Comparison of ENCODE assay signal across 19 mouse cellular contexts in genomic region chr2:68915742-68916141, GRCm38 (mm10). TPM values are rescaled to one million over a fixed set of nuclear protein-coding genes. Genes with fewer than 3 reads are reported as not detected.
DNase-seq lines count a peak whose midpoint lies in the region; ATAC-seq and TF ChIP-seq lines count a peak whose summit lies in the region.
"Had no signal": no experiment of that assay in that cellular context is flagged by ENCODE, and none has a peak within 500 bp of the region (broad histone marks: within the 10 kb centered on the region; RNA-seq: fewer than 3 reads in every experiment).

No protein-coding gene starts in this region.

- H3K4me1 ChIP-seq in midbrain, embryonic 11.5 days (ENCODE audit: control insufficient read depth, insufficient read depth, low read length), result no peaks in the 10 kb centered on the region
- H3K4me1 ChIP-seq in midbrain, embryonic 14.5 days (ENCODE audit: control insufficient read depth, insufficient read depth, low read length), result no peaks in the 10 kb centered on the region
- H3K4me1 ChIP-seq in kidney, embryonic 14.5 days (ENCODE audit: control insufficient read depth, insufficient read depth, low read length), result peaks cover under 1% of the 10 kb centered on the region; the same call in 1 of the 2 replicates
- H3K4me1 ChIP-seq: embryonic facial prominence, embryonic 15.5 days; hindbrain, embryonic 10.5 days had no signal

- no peak for DNase-seq in frontal cortex, postnatal 25 days (ENCODE audit: low spot score in 2 of 2)
- peak; percentile 10 for DNase-seq in midbrain, embryonic 11.5 days (ENCODE audit: low spot score, missing footprints)
- DNase-seq in midbrain, embryonic 14.5 days, result no peak
- peak; percentile 78 for DNase-seq in brain, adult 2 months (ENCODE audit: low read depth, low spot score)
- DNase-seq in neural tube, embryonic 10.5 days (ENCODE audit: extremely low spot score, low spot score), result no peak
- DNase-seq: adrenal gland, postnatal 25 days; cerebellum, adult 2 months; cerebellum, postnatal 14 days; embryo, embryonic 11 days; gastrocnemius, postnatal 25 days had no signal

- no peak overlapping the region for H3K4me3 ChIP-seq in midbrain, embryonic 11.5 days (ENCODE audit: low read depth, low read length)
- H3K4me3 ChIP-seq in midbrain, embryonic 14.5 days (replicated peaks; ENCODE audit: low read depth, low read length), result no peak overlapping the region
- H3K4me3 ChIP-seq in myocyte, result no peak overlapping the region
- no peak overlapping the region for H3K4me3 ChIP-seq in kidney, embryonic 14.5 days (ENCODE audit: low read length)
- H3K4me3 ChIP-seq: embryonic facial prominence, embryonic 15.5 days; forebrain, embryonic 15.5 days; heart, embryonic 10.5 days; hindbrain, embryonic 10.5 days had no signal

- no peaks in the 10 kb centered on the region for H3K27me3 ChIP-seq in midbrain, embryonic 11.5 days (ENCODE audit: control insufficient read depth, insufficient read depth, low read length)
- H3K27me3 ChIP-seq in midbrain, embryonic 14.5 days (ENCODE audit: control insufficient read depth, insufficient read depth, low read length), result no peaks in the 10 kb centered on the region
- no peaks in the 10 kb centered on the region for H3K27me3 ChIP-seq in myocyte (ENCODE audit: control insufficient read depth, insufficient read depth, insufficient read length)
- H3K27me3 ChIP-seq in kidney, embryonic 14.5 days (ENCODE audit: control insufficient read depth, insufficient read depth, low read length), result no peaks in the 10 kb centered on the region
- H3K27me3 ChIP-seq: embryonic facial prominence, embryonic 15.5 days; forebrain, embryonic 15.5 days had no signal

- no peaks in the 10 kb centered on the region for H3K9me3 ChIP-seq in midbrain, embryonic 11.5 days (ENCODE audit: control insufficient read depth, low read length)
- no peaks in the 10 kb centered on the region for H3K9me3 ChIP-seq in midbrain, embryonic 14.5 days (ENCODE audit: control insufficient read depth, low read length)
- 0 out of 2 replicates have a peak, but pooled peaks cover 3% of the 10 kb centered on the region for H3K9me3 ChIP-seq in kidney, embryonic 14.5 days (ENCODE audit: control insufficient read depth, low read length)
- H3K9me3 ChIP-seq: embryonic facial prominence, embryonic 15.5 days; forebrain, embryonic 15.5 days; heart, embryonic 10.5 days; hindbrain, embryonic 10.5 days had no signal

- H3K27ac ChIP-seq in midbrain, embryonic 11.5 days (ENCODE audit: low read depth, low read length), result no peak overlapping the region
- H3K27ac ChIP-seq in midbrain, embryonic 14.5 days (replicated peaks; ENCODE audit: low read depth, low read length), result no peak overlapping the region
- H3K27ac ChIP-seq in kidney, embryonic 14.5 days (ENCODE audit: low read depth, low read length), result no peak overlapping the region
- H3K27ac ChIP-seq: embryonic facial prominence, embryonic 15.5 days; forebrain, embryonic 15.5 days; heart, embryonic 10.5 days; hindbrain, embryonic 10.5 days; hindbrain, embryonic 14.5 days had no signal

- no peaks in the 10 kb centered on the region for H3K36me3 ChIP-seq in midbrain, embryonic 11.5 days (ENCODE audit: control insufficient read depth, insufficient read depth, low read length)
- no peaks in the 10 kb centered on the region for H3K36me3 ChIP-seq in midbrain, embryonic 14.5 days (ENCODE audit: control insufficient read depth, insufficient read depth, low read length)
- H3K36me3 ChIP-seq in myocyte (ENCODE audit: control insufficient read depth, insufficient read depth), result no peaks in the 10 kb centered on the region
- no peaks in the 10 kb centered on the region for H3K36me3 ChIP-seq in kidney, embryonic 14.5 days (ENCODE audit: control insufficient read depth, insufficient read depth, low read length)
- H3K36me3 ChIP-seq: embryonic facial prominence, embryonic 15.5 days; forebrain, embryonic 15.5 days; heart, embryonic 10.5 days; hindbrain, embryonic 10.5 days had no signal

- H3K9ac ChIP-seq in midbrain, embryonic 11.5 days (ENCODE audit: low read length), result no peak overlapping the region
- H3K9ac ChIP-seq in midbrain, embryonic 14.5 days (replicated peaks; ENCODE audit: low read length), result no peak overlapping the region
- H3K9ac ChIP-seq in kidney, embryonic 14.5 days (ENCODE audit: low read depth, low read length), result no peak overlapping the region
- H3K9ac ChIP-seq: embryonic facial prominence, embryonic 15.5 days; forebrain, embryonic 15.5 days; hindbrain, embryonic 14.5 days had no signal

- TF ChIP-seq POLR2A in myocyte (IDR thresholded peaks at IDR 0.05; ENCODE audit: insufficient read length, low read depth), result no peak

- no peak overlapping the region for H3K4me2 ChIP-seq in midbrain, embryonic 11.5 days
- no peak overlapping the region for H3K4me2 ChIP-seq in midbrain, embryonic 14.5 days (ENCODE audit: low read length)
- no peak overlapping the region for H3K4me2 ChIP-seq in myocyte (ENCODE audit: low read depth)
- H3K4me2 ChIP-seq in kidney, embryonic 14.5 days (replicated peaks; ENCODE audit: low read depth, low read length), result no peak overlapping the region
- H3K4me2 ChIP-seq: embryonic facial prominence, embryonic 15.5 days; forebrain, embryonic 15.5 days; hindbrain, embryonic 14.5 days had no signal

- ATAC-seq in frontal cortex, adult (ENCODE audit: low TSS enrichment), result peak; percentile 80
- ATAC-seq in midbrain, embryonic 11.5 days (ENCODE audit: low FRiP score), result no peak
- no peak for ATAC-seq in midbrain, embryonic 14.5 days (ENCODE audit: low FRiP score, low TSS enrichment)
- ATAC-seq in kidney, embryonic 14.5 days (ENCODE audit: low FRiP score, low TSS enrichment), result no peak
- ATAC-seq: forebrain, embryonic 15.5 days; intestine, embryonic 16.5 days had no signal

- H3ac ChIP-seq in myocyte (ENCODE audit: control insufficient read depth, insufficient read length), result no peak overlapping the region

- H3K79me2 ChIP-seq in myocyte (ENCODE audit: control insufficient read depth, insufficient read depth), result peaks cover 50% of the 10 kb centered on the region

TF ChIP-seq in myocyte, 11 proteins besides CTCF, POLR2A, EP300 and RAD21:
- TF ChIP-seq USF1 (IDR thresholded peaks at IDR 0.05; ENCODE audit: low read depth), result no peak
- no peak for TF ChIP-seq MYOD1 (IDR thresholded peaks at IDR 0.05; ENCODE audit: control insufficient read depth in 1 of 3, insufficient read length in 2 of 3, low read depth in 2 of 3)
- TF ChIP-seq SRF (IDR thresholded peaks at IDR 0.05; ENCODE audit: control insufficient read depth, insufficient read length, low read depth), result peak; percentile 43

RNA-seq across cellular contexts. Expression of gene Cers6, which starts 54.5 kb away (rescaled TPM):
- 32.1 and 34.0 TPM in 2 replicates for polyA plus RNA-seq in midbrain, embryonic 11.5 days (2014; fragmentation: Nextera tagmentation; extraction: Ambion mirVana)
- polyA plus RNA-seq in midbrain, embryonic 14.5 days (2014; fragmentation: Nextera tagmentation; extraction: Ambion mirVana), result 84.3 and 88.4 TPM in 2 replicates
- polyA plus RNA-seq in myocyte (2012; fragmentation: generic; extraction: Trizol), result 16.5 TPM
- polyA plus RNA-seq in kidney, embryonic 14.5 days (2014; fragmentation: Nextera tagmentation; extraction: Ambion mirVana), result 34.0 and 46.7 TPM in 2 replicates

Comparison
In these comparisons a context has a peak if more than half of its experiments do, and no peak if none do; other contexts are left out.
1. DNase-seq: peak in midbrain, embryonic 11.5 days (single experiment) and brain, adult 2 months (single experiment); none in frontal cortex, postnatal 25 days (0 of 2), midbrain, embryonic 14.5 days (single experiment) and neural tube, embryonic 10.5 days (single experiment).